Mouse (Mus musculus): ENCODE data around the gene Wwox.

GRCm38 (mm10) chr8:114899157-114899556 is 459.7 kb downstream of the Wwox start:
- TF ChIP-seq CTCF (IDR thresholded peaks at IDR 0.05; ENCODE audit: control insufficient read depth, insufficient read depth, low read length) (no peak), POLR2A (IDR thresholded peaks at IDR 0.05; ENCODE audit: borderline replicate concordance, control insufficient read depth, low read depth, low read length) (no peak)
